Mouse (Mus musculus) spleen, postnatal 36 days (tissue): ENCODE results near the gene Olfr464.
"Not testable (repeated sequence)": the region's sequence is repeated elsewhere in the genome, so short reads cannot be mapped to it uniquely, and the experiment has no call there.

ENCODE experiments used
- DNase-seq, 2 experiments: peaks; one replicate each; pipeline ENCODE4 v3.0.0; 2022; ENCODE audit warnings: low spot score in 2 of 2, mixed read lengths in 1 of 2

The Olfr464 gene

GRCm38 (mm10) chr11:87866891-87867290 lies 53.9 kb downstream of the Olfr464 start:
- not testable (repeated sequence) for DNase-seq
